Mouse (Mus musculus): ENCODE measurements around the gene Diaph3.

DNA sequence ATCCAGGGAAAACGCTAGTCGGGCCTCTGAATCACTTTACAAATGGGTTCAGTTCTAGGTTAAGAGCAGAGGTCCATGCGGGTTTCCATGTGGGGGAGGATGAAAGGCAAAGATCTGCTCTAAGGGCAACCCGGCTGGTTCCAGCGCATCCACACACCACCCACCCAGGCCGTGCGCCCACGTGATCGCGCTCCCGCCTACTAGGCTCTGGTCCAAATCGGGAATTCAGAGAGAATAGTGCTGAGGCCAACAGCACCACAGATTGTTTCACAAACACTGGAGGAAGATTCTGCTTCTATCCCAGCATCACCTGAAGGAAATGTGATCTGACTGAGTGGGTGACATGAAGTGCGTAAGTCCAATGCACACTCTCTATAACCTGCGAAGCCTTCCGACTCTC, 17.9 kb downstream of the Diaph3 start:
- TF ChIP-seq POLR2A (IDR thresholded peaks at IDR 0.05; ENCODE audit: low read depth, low read length), result no peak
- TF ChIP-seq CTCF (IDR thresholded peaks at IDR 0.05; ENCODE audit: extremely low read depth, insufficient read depth, insufficient read length, insufficient replicate concordance), result no peak
